13 mouse cellular contexts compared by ENCODE assay signal in the genomic region with DNA sequence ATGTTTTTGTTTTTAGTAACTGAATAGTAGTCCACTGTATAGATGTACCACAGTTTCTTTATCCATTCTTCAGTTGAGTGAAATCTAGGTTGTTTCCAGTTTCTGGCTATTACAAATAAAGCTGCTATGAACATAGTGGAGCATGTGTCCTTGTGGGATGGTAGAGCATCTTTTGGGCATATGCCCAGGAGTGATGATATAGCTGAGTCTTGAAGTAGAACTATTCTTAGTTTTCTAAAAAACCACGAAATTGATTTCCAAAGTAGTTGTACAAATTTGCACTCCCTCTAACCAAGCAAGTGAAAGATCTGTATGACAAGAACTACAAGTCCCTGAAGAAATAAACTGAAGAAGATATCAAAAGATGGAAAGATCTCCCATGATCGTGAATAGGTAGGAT. TPM values are rescaled to one million over a fixed set of nuclear protein-coding genes. Genes with fewer than 3 reads are reported as not detected.
"Had no signal": no experiment of that assay in that cellular context is flagged by ENCODE, and none has a peak within 500 bp of the region (broad histone marks: within the 10 kb centered on the region; RNA-seq: fewer than 3 reads in every experiment).

No protein-coding gene starts in this region.

- DNase-seq: kidney, adult 2 months; kidney, postnatal 25 days; liver; lung, adult 18-20 months; lung, postnatal 10 days; lung, postnatal 36 days; retina, postnatal 1 day; right cerebral cortex, postnatal 25 days; thymus, adult 2 months; thymus, postnatal 14 days; thymus, postnatal 4 days had no signal

RNA-seq across cellular contexts. Expression of a gene that starts 50.1 kb away (rescaled TPM):
- total RNA-seq: monocyte, adult 5-6 weeks; neutrophil, adult 5-6 weeks had no signal
